Mouse (Mus musculus) midbrain, embryonic 16.5 days (tissue): ENCODE results near the gene Olfr786. TPM values are rescaled to one million over a fixed set of nuclear protein-coding genes. Genes with fewer than 3 reads are reported as not detected.

Source experiments
- polyA plus RNA-seq: library from polyadenylated mRNA; unstranded; fragments of >200 nt; fragmentation: Nextera tagmentation; extraction: Ambion mirVana; gene quantifications from 2 replicates; pipeline ENCODE4 v1.2.1, GENCODE M21; 2015

Gene Olfr786
- polyA plus RNA-seq, 1 experiment from 2014 or later: not detected

Other genes starting within 250 kb of the Olfr786 start
- not detected in 2 replicates for gene Olfr772, start 249.4 kb upstream of the Olfr786 start, polyA plus RNA-seq
- gene Olfr773, start 239.9 kb upstream of the Olfr786 start, polyA plus RNA-seq: not detected in 2 replicates
- gene Olfr774, start 191.1 kb upstream of the Olfr786 start, polyA plus RNA-seq: not detected in 2 replicates
- not detected in 2 replicates for gene Olfr775, start 178.9 kb upstream of the Olfr786 start, polyA plus RNA-seq
- gene Olfr776, start 168.2 kb upstream of the Olfr786 start, polyA plus RNA-seq: not detected in 2 replicates
- gene Olfr777, start 155.8 kb upstream of the Olfr786 start, polyA plus RNA-seq: not detected in 2 replicates
- not detected in 2 replicates for gene Olfr780, start 109.2 kb upstream of the Olfr786 start, polyA plus RNA-seq
- gene Olfr781, start 98.5 kb upstream of the Olfr786 start, polyA plus RNA-seq: not detected in 2 replicates
- not detected in 2 replicates for gene Olfr782, start 78.5 kb upstream of the Olfr786 start, polyA plus RNA-seq
- gene Olfr784, start 43.2 kb upstream of the Olfr786 start, polyA plus RNA-seq: 0.16 TPM in 1 of 2 replicates, not detected in the other
- gene Olfr785, start 21.9 kb upstream of the Olfr786 start, polyA plus RNA-seq: not detected in 2 replicates
- not detected in 2 replicates for gene Olfr787, start 34.6 kb downstream of the Olfr786 start, polyA plus RNA-seq
- not detected in 2 replicates for gene Olfr788, start 43.7 kb downstream of the Olfr786 start, polyA plus RNA-seq
- gene Olfr789, start 57.4 kb downstream of the Olfr786 start, polyA plus RNA-seq: not detected in 2 replicates
- gene Olfr790, start 71.2 kb downstream of the Olfr786 start, polyA plus RNA-seq: not detected in 2 replicates
- gene Olfr791, start 94.5 kb downstream of the Olfr786 start, polyA plus RNA-seq: not detected in 2 replicates
- not detected in 2 replicates for gene Olfr792, start 111.9 kb downstream of the Olfr786 start, polyA plus RNA-seq
- not detected in 2 replicates for gene Olfr794, start 140.3 kb downstream of the Olfr786 start, polyA plus RNA-seq
- gene Olfr796, start 185.3 kb downstream of the Olfr786 start, polyA plus RNA-seq: not detected in 2 replicates
- not detected in 2 replicates for gene Olfr798, start 200.6 kb downstream of the Olfr786 start, polyA plus RNA-seq
- not detected in 2 replicates for gene Olfr799, start 210.2 kb downstream of the Olfr786 start, polyA plus RNA-seq
- gene Olfr800, start 230.4 kb downstream of the Olfr786 start, polyA plus RNA-seq: not detected in 2 replicates
- gene Olfr801, start 246.6 kb downstream of the Olfr786 start, polyA plus RNA-seq: not detected in 2 replicates